ENCODE assay signal across 17 mouse cellular contexts in genomic region chr3:65773910-65774309, GRCm38 (mm10).
"Had no signal": no experiment of that assay in that cellular context is flagged by ENCODE, and none has a peak within 500 bp of the region (broad histone marks: within the 10 kb centered on the region; RNA-seq: fewer than 3 reads in every experiment).

No protein-coding gene starts in this region.

- ATAC-seq: hindbrain, postnatal 0 days; intestine, embryonic 16.5 days; liver, embryonic 12.5 days had no signal

- DNase-seq: gastrocnemius, adult 2 months; gastrocnemius, postnatal 10 days; gastrocnemius, postnatal 25 days; heart, adult 11 months; heart, adult 2 months; heart, postnatal 14 days; heart, postnatal 36 days; kidney, adult 11 months; kidney, adult 2 months; kidney, adult 9 months; kidney, postnatal 14 days; layer of hippocampus, adult 9-11 months; layer of hippocampus, postnatal 36 days; left cerebral cortex, postnatal 4 days had no signal
